Mouse (Mus musculus) CD8-positive naive resting alpha-beta T cell, adult 2 months (primary cell): ENCODE data around the gene Fbxw9.
"Not testable (repeated sequence)": the region's sequence is repeated elsewhere in the genome, so short reads cannot be mapped to it uniquely, and the experiment has no call there.

Source experiments
- DNase-seq, 2 experiments: peaks; one replicate each; pipeline ENCODE4 v3.0.0; 2022; ENCODE audit warnings: low read depth in 2 of 2, low spot score in 2 of 2

The Fbxw9 gene

GRCm38 (mm10) chr8:85082169-85082568, 22.3 kb downstream of the Fbxw9 start:
- not testable (repeated sequence) for DNase-seq

- DNase-seq, result peak; percentile 68 to 76
These were observed 23.4 kb downstream of the Fbxw9 start, which contains the start of gene Man2b1 for GRCm38 (mm10) chr8:85083108-85083813. TSS of gene Man2b1 (plus strand) at chr8:85083270.

GRCm38 (mm10) chr8:85084633-85085032, 24.8 kb downstream of the Fbxw9 start:
- DNase-seq, result no peak

DNA sequence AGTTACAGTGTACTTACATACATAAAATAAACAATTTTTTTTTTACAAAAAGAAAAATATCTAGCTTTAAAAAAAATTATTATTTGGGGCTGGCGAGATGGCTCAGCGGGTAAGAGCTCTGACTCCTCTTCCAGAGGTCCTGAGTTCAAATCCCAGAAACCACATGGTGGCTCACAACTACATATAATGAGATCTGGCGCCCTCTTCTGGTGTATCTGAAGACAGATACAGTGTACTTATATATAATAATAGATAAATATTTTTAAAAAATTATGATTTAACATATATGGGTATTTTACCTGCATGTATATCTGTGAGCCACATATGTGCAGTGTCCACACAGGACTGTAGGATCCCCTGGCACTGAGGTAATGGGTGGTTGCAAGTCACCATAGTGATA, 26.4 kb downstream of the Fbxw9 start:
- DNase-seq, result no peak

GRCm38 (mm10) chr8:85088771-85089170, 28.9 kb downstream of the Fbxw9 start:
- no peak for DNase-seq

DNA sequence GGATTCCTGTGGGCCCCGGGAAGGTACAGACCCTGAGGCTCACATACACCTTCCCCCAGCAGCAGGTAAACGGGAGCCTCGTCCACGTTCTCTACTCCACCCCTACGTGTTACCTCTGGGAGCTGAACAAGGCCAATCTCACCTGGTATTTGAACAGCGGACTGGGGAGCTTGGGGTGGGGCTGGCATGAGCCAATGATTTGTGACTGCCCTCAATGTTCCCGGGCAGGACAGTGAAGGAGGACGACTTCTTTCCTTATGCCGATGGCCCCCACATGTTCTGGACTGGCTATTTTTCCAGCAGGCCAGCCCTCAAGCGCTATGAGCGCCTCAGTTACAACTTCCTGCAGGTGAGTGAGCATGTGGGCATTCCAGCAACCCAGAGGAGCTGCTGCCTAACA, 31.0 kb downstream of the Fbxw9 start:
- DNase-seq, result no peak

- DNase-seq, result no peak
These were observed 31.8 kb downstream of the Fbxw9 start for GRCm38 (mm10) chr8:85091526-85092090.

DNA sequence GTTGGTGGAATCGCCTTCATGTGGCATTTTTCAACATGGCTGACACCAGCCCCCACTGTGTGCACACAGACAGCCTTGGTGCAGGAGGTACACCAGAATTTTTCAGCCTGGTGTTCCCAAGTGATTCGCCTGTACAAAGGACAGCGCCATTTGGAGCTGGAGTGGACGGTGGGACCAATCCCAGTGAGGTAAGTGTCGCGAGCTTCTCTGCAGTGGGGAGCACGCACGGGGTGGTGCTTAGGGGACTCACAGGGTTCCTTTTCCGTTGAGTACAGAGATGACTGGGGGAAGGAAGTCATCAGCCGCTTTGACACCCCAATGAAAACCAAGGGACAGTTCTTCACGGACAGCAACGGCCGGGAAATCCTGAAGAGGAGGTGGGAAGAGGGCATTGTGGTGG, 35.2 kb downstream of the Fbxw9 start:
- DNase-seq, result no peak

- DNase-seq, result no peak
These were observed 35.7 kb downstream of the Fbxw9 start for GRCm38 (mm10) chr8:85095566-85095965.

- no peak for DNase-seq
These were observed 36.3 kb downstream of the Fbxw9 start for GRCm38 (mm10) chr8:85096196-85096595.

- DNase-seq, result no peak
These were observed 37.0 kb downstream of the Fbxw9 start for GRCm38 (mm10) chr8:85096850-85097249.

DNA sequence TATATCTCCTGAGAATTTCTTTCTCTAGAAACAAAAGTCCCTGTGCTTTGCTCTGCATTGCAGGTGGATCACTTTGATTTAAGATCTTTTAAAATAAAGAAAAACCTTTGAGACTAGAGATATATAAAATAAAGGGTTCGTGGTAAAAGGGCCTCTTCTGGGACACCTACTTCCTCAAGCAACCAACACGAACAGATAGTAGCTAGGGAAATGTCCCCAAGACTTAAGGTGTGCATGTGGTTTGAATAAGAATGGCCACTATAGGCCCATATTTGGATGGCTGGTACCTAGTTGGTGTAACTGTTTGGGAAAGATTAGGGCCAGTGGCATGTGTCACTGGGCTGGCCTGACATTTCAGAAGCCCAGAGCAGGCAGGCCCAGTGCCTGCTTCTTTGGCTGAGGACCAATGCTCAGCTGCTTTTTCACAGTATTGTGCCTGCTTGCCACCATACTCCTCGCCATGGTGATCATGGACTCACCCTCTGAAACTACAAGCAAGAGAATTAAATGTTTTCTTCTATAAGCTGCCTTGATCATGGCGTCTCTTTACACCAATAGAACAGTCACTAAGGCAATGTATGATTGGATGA, 40.3 kb downstream of the Fbxw9 start:
- no peak for DNase-seq

DNA sequence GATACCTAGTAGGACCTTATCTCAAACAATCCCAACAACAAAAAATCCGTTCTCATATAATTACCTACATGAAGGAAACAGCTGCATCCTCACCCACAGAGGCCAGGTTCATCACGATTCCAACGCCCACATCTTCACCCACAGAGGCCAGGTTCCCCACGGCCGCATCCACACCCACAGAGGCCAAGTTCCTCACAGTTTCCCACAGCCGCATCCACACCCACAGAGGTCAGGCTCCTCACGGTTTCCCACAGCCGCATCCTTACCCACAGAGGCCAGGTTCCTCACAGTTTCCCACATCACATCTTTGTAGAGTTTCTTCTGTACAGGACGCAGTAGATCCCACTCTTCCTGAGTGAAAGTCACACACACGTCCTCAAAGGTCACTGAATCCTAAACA, 53.4 kb downstream of the Fbxw9 start:
- DNase-seq, result no peak

GRCm38 (mm10) chr8:85115501-85115900, 55.6 kb downstream of the Fbxw9 start:
- DNase-seq, result no peak
